Mouse (Mus musculus): Measurements from ENCODE around the gene Lrrc29. TPM values are rescaled to one million over a fixed set of nuclear protein-coding genes. Genes with fewer than 3 reads are reported as not detected.

Gene Lrrc29
- total RNA-seq, 2 experiments from 2014 or later, result 3.6 to 4.1 TPM

GRCm38 (mm10) chr8:105345061-105345975 lies 19.2 kb upstream of the Lrrc29 start:
- DNase-seq (ENCODE audit: low spot score in 2 of 2), result no peak

DNA sequence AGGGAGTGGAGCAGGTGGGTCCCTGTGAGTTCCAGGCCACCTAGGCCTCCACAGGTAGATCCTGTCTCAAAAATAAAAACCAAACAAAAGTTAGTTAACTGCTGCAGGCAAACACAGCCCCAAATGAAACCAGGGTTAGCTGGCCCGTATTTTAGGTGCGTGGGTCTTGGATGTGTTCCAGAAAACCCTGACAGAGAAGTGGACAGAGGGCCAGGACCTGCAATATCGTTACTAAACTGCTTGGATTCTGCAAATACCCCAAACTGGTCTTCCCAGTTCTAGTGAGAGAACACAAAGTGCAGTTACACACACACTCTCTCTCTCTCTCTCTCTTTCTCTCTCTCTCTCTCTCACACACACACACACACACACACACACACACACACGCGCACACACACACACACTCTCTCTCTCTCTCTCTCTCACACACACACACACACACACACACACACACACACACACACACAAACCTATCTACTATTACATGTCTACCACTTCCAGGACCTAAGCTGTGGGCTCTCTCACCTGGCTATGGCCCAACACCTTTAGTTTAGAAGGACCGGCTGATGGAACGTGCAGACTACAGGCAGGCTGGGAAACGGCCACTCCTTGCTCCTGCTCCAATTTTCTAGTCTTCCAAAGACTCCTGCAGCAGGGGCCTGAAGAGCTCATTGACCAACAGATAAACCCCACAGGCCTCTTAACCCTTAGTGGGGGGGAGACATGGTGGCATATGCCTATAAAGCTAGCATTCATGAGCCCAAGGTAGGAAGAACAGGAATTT lies 17.9 kb upstream of the Lrrc29 start:
- no peak for DNase-seq (ENCODE audit: low spot score in 2 of 2)

DNA sequence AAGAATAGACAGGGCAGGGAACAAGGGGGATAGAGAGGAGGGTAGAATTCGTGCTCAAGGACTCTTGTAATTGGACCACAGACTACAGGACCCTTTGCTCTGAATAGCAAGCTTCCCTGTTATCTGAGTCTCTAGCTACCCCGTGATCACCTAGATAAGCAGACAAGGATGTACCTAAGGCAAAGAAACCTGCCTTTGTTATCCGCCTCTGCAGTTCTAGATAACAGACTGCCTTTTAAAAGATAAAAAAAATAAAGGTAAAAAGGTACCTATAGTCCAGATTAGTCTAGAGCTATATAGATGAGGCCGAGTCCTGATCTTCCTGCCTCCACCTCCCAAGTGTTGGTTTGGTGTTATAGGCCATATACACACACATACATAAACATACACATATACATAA lies 16.7 kb upstream of the Lrrc29 start:
- DNase-seq (ENCODE audit: low spot score in 2 of 2), result no peak

DNA sequence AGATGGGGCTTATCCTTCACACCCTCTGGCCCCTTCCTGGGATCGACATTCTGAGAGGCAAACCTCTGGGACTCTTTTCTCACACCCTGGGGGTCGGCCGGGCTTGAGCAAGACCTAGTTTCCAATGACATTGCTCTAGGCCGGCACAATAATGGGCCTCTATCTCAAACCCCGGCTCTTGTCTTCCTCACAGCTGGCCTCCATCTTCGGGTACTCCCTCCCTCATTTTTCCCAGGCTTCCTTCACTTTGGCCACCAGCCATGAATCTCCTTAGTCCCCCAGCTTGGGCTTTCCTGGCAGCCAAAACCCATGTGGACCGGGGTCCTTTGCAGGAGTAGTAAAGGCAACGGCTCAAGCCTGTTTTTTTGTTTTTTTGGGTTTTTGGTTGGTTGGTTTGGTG lies 15.3 kb upstream of the Lrrc29 start:
- no peak for DNase-seq (ENCODE audit: low spot score in 2 of 2)

DNA sequence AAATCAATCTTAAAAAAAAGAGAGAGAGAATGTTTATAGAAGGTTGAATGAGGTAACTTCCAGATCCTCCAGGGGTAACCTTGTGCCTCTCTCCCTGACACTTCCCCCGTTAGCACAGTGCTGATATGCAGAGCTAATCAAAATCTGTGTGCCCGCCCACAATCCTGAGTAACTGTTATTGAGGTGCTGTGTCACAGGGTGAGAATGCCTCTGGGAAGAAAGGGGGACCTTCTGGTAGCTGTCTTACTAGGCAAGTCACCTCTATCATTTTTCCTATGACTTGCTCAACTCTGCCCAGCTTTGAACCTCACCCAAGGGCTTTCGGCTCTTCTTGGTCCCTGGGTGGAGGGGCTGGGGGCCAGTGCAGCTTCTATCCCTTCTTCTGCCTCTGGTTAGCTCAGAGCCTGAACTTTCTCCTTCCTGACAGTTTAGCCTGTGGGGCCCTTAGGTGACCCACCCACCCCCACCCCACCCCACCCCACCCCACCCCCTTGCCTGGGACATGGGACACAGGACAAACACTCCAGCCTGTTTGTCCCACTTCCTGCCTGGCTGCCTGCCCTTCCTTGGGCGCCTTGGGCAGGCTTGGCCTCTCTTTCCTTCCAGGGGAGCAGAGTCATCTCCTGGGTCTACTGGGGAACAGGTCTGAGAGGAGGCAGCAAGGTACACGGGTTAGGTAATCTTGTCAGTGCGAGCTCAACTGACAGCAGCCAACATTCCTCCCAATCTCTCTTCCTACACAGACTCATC lies 14.0 kb upstream of the Lrrc29 start:
- DNase-seq (ENCODE audit: low spot score in 2 of 2), result no peak

DNA sequence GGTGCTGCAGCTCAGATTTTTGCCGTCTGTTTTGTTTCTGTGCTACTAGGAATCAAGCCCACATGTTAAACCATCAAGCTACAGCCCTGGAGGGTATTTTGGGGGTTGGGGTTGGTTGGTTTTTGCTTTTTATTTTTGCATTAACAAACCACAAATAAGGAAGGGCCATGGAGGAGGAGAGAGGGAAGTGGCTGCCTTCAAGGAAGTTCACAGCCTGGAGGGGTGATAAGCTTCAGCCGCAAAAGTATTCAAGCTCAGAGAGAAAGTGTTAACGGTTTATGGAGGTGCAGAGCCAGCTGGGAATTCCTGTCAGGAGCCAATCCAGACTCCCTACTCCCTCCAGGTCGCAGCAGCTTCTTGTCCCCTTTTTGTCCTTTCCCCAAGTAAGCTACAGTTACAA lies 12.9 kb upstream of the Lrrc29 start:
- no peak for DNase-seq (ENCODE audit: low spot score in 2 of 2)

GRCm38 (mm10) chr8:105336373-105337130 lies 10.5 kb upstream of the Lrrc29 start:
- no peak for DNase-seq (ENCODE audit: low spot score in 2 of 2)

DNA sequence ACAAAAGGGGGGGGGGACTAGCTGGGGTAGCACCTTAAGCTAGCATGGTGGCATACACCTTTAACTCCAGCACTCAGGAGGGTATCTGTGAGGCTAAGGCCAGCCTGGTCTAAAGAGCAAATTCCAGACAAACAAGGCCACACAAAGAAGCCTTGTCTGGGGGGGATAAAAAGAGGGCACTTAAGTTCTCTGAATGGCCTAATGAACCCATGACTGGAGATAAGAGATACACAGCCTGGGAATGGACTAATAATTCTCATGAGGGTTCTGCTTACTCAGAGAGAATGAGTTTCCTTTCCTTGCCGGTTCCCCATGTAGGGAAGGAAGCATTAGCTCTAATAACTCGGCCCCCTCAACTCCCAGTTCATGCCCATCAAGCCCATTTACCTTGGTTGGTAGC lies 6.4 kb upstream of the Lrrc29 start:
- DNase-seq (ENCODE audit: low spot score in 2 of 2), result no peak

- no peak for DNase-seq (ENCODE audit: low spot score in 2 of 2)
These were observed 5.9 kb upstream of the Lrrc29 start for GRCm38 (mm10) chr8:105331931-105332330.

GRCm38 (mm10) chr8:105331469-105331868 lies 5.4 kb upstream of the Lrrc29 start:
- no peak for DNase-seq (ENCODE audit: low spot score in 2 of 2)

DNA sequence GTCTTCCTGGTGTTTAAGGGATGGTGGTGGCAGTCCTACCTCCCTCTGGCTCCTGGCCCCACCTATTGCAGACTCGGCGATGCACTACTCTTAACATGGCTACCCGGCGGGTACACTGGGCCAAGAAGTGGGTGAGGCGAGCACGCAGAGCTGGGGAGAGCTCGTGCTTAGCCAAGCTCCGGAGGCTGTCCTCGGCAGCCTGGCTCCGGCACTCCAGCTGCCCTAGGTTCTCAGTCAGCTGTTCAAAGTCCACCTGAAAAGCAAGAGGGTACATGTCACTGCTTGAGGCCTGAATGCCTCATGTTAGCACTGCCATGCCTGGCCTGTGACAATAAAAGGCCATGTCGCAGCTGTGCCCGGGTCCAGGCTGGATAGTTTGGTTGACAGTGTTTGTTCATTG lies 4.2 kb upstream of the Lrrc29 start:
- no peak for DNase-seq (ENCODE audit: low spot score in 2 of 2)

GRCm38 (mm10) chr8:105326968-105327367 lies 890 bp upstream of the Lrrc29 start:
- no peak for DNase-seq (ENCODE audit: low spot score in 2 of 2)

GRCm38 (mm10) chr8:105325641-105326093 lies 411 bp downstream of the Lrrc29 start:
- no peak for DNase-seq (ENCODE audit: low spot score in 2 of 2)

- DNase-seq (ENCODE audit: low spot score in 2 of 2), result no peak
These were observed 2.9 kb downstream of the Lrrc29 start for GRCm38 (mm10) chr8:105323183-105323582.

DNA sequence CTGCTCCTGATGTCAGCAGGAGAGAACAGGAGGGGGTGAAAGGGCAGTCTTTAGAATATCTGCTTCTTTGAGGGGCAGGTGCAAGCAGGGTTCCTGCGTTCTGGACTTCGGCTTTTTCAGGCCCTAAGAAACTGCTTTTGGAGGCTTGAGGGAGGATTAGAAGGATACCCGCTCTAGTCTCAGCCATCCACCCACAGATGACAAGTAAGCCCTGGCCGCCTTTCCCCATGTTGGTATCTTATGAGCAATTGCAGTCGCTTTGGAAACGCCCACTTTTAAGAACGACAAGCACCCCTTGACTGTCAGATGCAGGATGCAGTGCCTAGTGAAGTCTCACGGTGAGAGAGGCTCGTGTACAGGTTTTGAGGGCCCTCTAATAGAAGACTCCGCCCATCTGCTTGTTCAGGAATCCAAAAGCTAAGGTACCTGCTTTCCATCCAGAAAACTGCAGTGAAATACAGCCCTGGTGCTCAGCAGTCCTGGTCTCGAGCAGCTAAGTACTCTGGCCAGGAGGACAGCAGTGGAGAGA lies 7.4 kb downstream of the Lrrc29 start:
- no peak for DNase-seq (ENCODE audit: low spot score in 2 of 2)

GRCm38 (mm10) chr8:105317941-105318340 lies 8.1 kb downstream of the Lrrc29 start:
- no peak for DNase-seq (ENCODE audit: low spot score in 2 of 2)

GRCm38 (mm10) chr8:105315073-105315769 lies 10.9 kb downstream of the Lrrc29 start:
- DNase-seq (ENCODE audit: low spot score in 2 of 2), result no peak

GRCm38 (mm10) chr8:105313622-105314402 lies 12.3 kb downstream of the Lrrc29 start:
- DNase-seq (ENCODE audit: low spot score in 2 of 2), result no peak

- DNase-seq (ENCODE audit: low spot score in 2 of 2), result no peak
These were observed 13.1 kb downstream of the Lrrc29 start for GRCm38 (mm10) chr8:105312891-105313481.
